Mouse (Mus musculus): ENCODE results near the gene Gnas. TPM values are rescaled to one million over a fixed set of nuclear protein-coding genes. Genes with fewer than 3 reads are reported as not detected.

The Gnas gene
- total RNA-seq, 2 experiments from 2014 or later: 2,555 to 2,708 TPM

GRCm38 (mm10) chr2:174325989-174326388, 41.9 kb downstream of the Gnas start:
- DNase-seq (ENCODE audit: low spot score in 2 of 2): no peak

GRCm38 (mm10) chr2:174326481-174326880, 42.4 kb downstream of the Gnas start:
- no peak for DNase-seq (ENCODE audit: low spot score in 2 of 2)

GRCm38 (mm10) chr2:174327295-174327981, 43.3 kb downstream of the Gnas start:
- peak; percentile 59 to 63 for DNase-seq (ENCODE audit: low spot score in 2 of 2)

GRCm38 (mm10) chr2:174328358-174328905, 44.3 kb downstream of the Gnas start:
- DNase-seq (ENCODE audit: low spot score in 2 of 2): peak; percentile 16 to 43

GRCm38 (mm10) chr2:174328926-174329662, 45.0 kb downstream of the Gnas start:
- DNase-seq (ENCODE audit: low spot score in 2 of 2): peak; percentile 39 to 51

- peak; percentile 85 to 90 for DNase-seq (ENCODE audit: low spot score in 2 of 2)
Measured at GRCm38 (mm10) chr2:174329663-174330615, 45.8 kb downstream of the Gnas start.

GRCm38 (mm10) chr2:174330616-174331191, 46.6 kb downstream of the Gnas start:
- DNase-seq (ENCODE audit: low spot score in 2 of 2): peak; percentile 71 to 76

GRCm38 (mm10) chr2:174331282-174332030, 47.3 kb downstream of the Gnas start:
- DNase-seq (ENCODE audit: low spot score in 2 of 2): no peak

- no peak for DNase-seq (ENCODE audit: low spot score in 2 of 2)
Measured at GRCm38 (mm10) chr2:174333239-174333890, 49.2 kb downstream of the Gnas start.

GRCm38 (mm10) chr2:174334415-174334814, 50.3 kb downstream of the Gnas start:
- DNase-seq (ENCODE audit: low spot score in 2 of 2): peak; percentile 24 to 46

GRCm38 (mm10) chr2:174337275-174337674, 53.2 kb downstream of the Gnas start:
- no peak for DNase-seq (ENCODE audit: low spot score in 2 of 2)

- DNase-seq (ENCODE audit: low spot score in 2 of 2): no peak
Measured at GRCm38 (mm10) chr2:174339701-174340100, 55.6 kb downstream of the Gnas start.

GRCm38 (mm10) chr2:174340229-174340892, 56.2 kb downstream of the Gnas start:
- no peak for DNase-seq (ENCODE audit: low spot score in 2 of 2)

- DNase-seq (ENCODE audit: low spot score in 2 of 2): no peak
Measured at GRCm38 (mm10) chr2:174340893-174341580, 56.9 kb downstream of the Gnas start.

GRCm38 (mm10) chr2:174342793-174343400, 58.8 kb downstream of the Gnas start:
- no peak for DNase-seq (ENCODE audit: low spot score in 2 of 2)

- no peak for DNase-seq (ENCODE audit: low spot score in 2 of 2)
Measured at GRCm38 (mm10) chr2:174343566-174343965, 59.4 kb downstream of the Gnas start.

GRCm38 (mm10) chr2:174344003-174344655, 60.0 kb downstream of the Gnas start:
- peak; percentile 60 to 71 for DNase-seq (ENCODE audit: low spot score in 2 of 2)
